Mouse (Mus musculus) spleen, embryonic (tissue): ENCODE measurements around the gene Rab8a.

Experiments
- CTCF ChIA-PET: fragments of 350-600 bp; sonication (Branson Sonifier 250); formaldehyde crosslinking; loops from one replicate; lab custom pipeline; 2022; lab: Charles Lee

Rab8a gene

DNA sequence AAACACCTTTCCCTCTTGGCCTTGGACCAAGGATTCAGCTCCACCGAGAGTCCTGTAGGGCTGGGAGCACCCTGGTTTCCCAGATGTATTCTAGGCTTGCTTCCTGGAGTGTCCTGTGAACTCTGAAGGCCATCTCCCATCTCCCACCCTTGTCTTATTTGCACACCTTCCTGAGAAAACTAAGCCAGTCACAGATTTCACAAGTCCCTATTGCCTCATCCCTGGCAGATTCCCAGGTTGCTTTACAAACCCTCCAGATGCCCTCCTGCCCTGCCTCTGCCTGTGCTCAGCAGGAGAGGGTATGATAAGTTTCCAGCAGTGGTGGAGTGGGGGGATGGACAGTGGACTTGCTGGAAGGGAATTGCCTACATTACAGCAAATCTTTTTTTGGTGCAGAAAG is 14.9 kb upstream of the Rab8a start:
- CTCF ChIA-PET = interaction anchor here (0.9 kb wide), 1 partner anchor 9 kb away, joined by 3 read pairs; no protein-coding TSS in a partner anchor

DNA sequence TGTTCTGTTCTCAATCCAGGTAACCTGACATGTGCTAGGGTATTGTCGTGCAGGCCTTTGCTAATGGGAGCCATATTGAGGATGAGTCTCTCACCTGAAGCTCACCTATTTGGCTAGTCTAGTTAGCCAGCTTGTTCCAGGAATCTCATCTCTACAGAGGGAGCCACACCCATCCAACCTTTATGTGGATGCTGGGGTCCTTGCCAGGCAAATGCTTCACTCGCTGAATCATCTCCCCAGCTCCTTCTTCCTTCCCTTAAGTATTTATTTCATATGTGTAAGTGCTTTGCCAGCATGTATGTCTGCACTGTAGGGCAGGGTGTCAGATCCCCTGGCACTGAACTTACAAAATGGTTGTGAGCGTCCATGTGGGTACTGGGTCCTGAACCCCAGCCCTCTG is 14.4 kb upstream of the Rab8a start:
- CTCF ChIA-PET = interaction anchor here (0.9 kb wide), 1 partner anchor 9 kb away, joined by 3 read pairs; no protein-coding TSS in a partner anchor

DNA sequence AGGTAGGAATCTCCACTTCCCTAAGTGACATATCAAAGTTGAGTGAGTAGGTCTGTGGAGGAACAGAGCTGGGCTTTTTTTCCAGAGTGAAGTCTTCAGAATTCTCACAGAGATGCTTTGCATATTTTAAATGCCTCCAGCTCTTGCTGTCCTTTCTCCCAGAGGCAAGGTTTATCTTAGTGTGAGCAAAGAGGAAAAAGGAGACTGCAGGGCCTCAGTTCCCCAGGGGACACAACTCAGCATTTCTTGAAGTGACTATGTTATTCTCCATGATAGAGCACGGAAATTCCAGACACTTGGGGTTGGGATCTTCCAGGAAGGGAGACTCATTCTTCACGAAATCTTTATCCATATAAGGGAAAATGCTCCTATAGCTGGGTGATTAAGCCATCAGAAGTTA is 13.7 kb upstream of the Rab8a start:
- CTCF ChIA-PET = no interaction called here

DNA sequence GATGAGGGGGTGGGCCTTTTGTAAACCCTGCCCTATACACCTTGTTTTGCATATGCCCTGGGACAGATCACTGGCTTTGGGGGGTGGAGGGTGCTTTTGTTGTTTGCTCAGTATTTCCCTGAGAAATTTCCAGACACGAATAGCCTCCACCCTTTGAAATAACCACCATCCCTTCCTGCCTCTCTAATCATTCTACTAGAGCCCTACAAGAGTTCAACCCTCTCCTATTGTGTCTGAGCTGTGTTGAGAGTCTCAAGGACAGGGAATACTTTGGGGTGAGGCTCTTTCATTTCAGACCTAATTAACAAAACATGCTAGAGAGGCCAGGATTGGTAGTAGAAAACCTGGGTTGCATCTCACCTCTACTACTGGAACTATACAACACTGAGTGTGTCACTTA is 11.9 kb upstream of the Rab8a start:
- CTCF ChIA-PET = no interaction called here

DNA sequence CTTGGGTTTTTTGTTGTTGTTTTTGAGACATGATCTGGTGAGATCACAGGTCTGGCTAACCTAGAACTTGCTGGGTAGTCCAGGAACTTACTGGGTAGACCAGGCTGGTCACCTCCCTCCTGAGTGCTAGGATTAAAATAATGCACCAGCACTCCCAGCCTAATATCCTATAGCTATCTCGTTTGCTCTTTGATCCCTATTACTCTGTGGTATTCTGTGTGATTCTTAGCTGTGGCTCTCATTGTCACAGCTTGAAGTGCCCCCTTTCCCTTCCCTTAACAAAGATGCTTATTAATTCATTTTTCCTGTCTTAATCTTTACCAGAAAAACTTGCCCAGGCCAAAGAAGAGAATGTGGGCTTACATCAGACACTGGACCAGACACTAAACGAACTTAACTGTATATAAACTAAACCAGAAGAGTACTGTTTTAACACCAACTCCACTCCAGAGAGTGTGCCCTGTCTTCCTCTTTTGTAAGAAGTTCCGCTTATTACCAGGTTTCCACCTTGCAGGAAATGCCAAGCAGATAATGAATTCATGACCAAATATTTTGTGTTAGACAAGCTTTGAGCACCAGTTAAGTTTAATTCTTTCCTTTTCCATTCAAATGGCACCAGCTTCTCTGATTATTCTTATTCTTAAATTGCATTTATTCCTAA is 9.5 kb upstream of the Rab8a start:
- CTCF ChIA-PET = no interaction called here

DNA sequence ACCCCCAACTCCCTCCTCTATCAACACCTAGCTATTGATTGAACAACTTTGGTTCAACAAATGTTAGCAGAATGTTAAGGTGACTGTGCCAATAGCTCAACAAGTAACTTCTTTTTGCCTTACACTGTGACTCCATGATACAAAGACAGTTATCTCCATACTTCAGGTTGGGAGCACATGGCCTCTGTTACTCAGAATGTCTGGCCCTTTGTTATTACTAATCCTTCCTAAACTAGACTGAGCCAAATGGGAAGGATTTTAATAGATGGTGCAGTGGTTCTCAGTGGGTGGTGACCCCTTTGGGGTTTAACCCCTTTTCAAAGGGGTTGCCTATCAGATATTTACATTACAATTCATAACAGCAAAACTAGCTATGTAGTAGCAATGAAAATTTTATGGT is 7.6 kb upstream of the Rab8a start:
- CTCF ChIA-PET = interaction anchor here (0.6 kb wide), 2 partner anchors 12 to 16 kb away, joined by 3 to 5 read pairs; no protein-coding TSS in a partner anchor

DNA sequence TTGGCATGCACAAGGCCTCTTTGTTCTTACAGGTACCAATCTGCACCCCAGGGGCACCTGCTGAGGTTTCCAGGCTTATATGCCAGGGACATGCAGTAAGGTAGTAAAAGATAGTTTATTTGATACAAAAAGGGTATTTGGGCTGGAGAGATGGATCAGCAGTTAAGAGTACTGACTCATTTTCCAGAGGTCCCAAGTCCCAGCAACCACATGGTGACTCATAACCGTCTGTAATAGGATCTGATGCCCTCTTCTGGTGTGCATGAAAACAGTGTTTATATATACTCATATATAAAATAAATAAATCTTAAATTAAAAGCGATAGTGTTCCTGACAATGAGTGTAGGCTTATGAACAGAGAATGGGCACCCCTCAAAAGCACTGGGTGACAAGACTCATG is 2.9 kb upstream of the Rab8a start:
- CTCF ChIA-PET = interaction anchor here (0.6 kb wide), 1 partner anchor 16 kb away, joined by 3 read pairs; no protein-coding TSS in a partner anchor

DNA sequence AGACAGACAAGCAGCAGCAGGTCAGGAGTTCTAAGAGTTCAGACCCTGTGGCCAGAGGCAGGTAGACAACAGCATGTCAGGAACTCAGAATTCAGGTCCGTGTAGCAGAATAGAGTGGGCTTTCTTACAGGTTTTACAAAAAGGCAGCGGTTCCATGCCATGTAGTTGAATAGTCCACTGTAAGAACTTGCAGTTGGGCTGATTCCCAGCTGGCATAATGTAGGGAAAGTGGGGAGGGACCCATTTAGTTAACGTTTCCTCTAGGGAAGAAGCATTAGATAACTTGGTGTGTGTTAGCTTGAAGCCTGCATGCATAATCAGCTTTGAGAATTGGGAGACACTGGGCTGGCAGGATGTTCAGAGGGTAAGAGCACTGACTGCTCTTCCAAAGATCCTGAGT is 2.3 kb upstream of the Rab8a start:
- CTCF ChIA-PET = interaction anchor here (0.6 kb wide), 1 partner anchor 39 kb away, joined by 3 read pairs; no protein-coding TSS in a partner anchor

DNA sequence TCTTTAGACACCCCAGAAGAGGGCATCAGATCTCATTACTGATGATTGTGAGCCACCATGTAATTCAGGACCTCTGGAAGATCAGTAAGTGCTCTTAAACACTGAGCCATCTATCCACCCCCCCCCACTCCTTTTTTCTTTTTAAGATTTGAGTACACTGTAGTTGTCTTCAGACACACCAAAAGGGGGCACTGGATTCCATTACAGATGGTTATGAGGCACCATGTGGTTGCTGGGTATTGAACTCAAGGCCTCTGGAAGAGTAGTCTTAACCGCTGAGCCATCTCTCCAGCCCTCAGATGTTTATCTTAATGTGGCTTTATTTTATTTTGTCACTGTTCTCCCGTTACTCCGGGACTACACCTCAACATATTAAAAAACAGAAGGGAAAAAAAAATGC is 993 bp upstream of the Rab8a start:
- CTCF ChIA-PET = no interaction called here

DNA sequence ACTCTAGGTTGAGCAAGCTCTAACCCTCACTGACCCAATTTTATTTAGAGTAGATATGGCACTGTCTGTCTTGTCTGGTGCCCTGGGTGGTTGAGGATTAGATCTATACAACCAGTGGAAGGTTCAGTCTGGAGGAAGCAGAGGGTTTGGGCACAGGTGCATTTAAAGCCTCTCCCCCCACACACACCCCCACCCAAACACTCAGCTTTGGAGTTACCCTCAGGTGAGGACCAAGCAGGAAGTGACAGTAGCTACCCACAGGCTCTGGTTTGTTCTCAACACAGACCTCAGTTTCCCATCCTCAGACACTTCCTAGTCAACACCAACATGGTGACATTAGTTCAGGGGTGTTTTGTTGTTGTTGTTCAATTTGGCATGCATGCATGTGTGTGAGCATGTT is 1.8 kb downstream of the Rab8a start:
- CTCF ChIA-PET = interaction anchor here (0.6 kb wide), 1 partner anchor 1614 kb away, joined by 3 read pairs; no protein-coding TSS in a partner anchor

DNA sequence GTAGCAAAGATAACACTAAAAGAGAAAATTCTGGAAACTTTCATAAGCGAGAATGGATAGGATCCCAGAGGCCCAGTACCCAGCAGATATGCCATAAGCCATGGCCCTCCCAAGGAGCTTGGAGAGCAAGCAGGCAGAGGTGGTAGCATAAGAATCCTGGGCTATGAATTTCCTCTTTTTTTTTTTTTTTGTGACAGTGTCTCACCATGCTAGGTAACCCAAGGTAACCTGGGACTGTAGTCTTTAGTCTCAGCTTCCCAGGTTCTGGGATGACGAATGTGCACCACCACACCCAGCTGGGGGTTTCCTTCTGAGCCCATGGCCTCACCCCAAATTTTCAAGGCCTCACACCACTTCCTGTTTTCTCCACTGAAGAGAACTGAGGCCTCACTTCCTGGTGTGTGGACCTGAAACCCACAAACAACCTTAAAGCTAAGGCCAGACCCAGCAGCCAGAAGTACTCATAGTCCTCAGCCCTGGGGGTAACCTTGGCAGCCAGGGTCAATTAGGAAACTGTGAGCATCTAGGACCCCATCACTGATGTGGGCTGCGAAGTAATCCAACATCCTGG is 8.2 kb downstream of the Rab8a start:
- CTCF ChIA-PET = interaction anchor here (0.7 to 1.1 kb wide), 2 partner anchors 16 to 84 kb away, joined by 5 read pairs; no protein-coding TSS in a partner anchor

DNA sequence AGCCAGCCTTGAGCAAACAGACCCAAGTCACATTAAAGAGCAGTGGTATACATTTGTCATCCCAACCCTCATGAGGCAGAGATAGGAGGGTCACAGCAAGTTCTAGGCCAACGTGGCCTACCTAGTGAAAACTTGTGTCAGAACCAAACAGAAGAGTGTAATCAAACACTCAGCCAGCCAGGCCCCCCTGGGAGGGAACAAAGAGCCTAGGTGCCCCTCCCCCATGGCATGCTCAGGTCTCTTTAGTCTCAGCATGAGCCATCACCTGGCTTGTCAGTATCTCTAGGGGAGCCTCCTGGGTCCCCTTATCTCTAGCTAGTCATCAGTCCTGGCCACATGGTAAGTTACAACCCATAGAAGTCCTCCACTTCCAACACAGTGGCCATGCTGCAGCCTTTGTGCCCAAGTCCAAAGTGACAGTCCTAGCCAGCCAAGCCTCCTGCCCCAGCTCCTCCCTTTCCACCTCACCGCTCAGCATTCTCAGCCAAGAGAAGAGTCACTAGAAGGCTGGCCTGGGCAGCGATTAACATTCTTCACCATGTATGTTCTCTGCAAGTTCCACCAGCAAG is 8.8 kb downstream of the Rab8a start:
- CTCF ChIA-PET = interaction anchor here (0.6 to 1.1 kb wide), 3 partner anchors 17 to 873 kb away, joined by 3 to 5 read pairs (median 5); no protein-coding TSS in a partner anchor

DNA sequence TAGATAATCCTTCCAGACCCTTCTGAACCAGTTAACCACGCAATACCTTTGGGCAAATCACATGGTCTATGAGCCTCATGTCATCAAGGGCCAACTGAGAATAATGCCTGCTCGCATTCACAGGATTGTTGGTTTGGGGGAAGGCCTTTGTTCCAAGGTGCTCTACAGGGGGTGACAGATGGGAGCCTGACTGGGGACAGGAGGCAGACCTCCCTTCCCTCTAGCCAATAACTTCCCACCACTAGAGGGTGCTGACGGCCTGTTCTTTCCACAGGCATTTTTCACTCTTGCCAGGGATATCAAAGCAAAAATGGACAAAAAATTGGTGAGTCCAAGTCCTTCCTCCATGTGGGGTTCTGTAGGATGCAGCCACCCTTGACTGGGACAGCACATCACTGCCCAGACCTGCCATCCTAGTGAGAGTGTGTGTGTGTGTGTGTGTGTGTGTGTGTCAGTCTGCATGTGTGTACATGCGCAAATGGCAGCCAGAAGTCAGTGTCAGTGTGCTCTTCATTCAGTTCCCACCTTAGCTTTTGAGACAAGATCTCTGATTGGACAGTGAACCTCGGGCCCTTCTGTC is 16.4 kb downstream of the Rab8a start:
- CTCF ChIA-PET = interaction anchor here (0.6 to 0.8 kb wide), 2 partner anchors 80 to 91 kb away, joined by 4 to 11 read pairs; no protein-coding TSS in a partner anchor

DNA sequence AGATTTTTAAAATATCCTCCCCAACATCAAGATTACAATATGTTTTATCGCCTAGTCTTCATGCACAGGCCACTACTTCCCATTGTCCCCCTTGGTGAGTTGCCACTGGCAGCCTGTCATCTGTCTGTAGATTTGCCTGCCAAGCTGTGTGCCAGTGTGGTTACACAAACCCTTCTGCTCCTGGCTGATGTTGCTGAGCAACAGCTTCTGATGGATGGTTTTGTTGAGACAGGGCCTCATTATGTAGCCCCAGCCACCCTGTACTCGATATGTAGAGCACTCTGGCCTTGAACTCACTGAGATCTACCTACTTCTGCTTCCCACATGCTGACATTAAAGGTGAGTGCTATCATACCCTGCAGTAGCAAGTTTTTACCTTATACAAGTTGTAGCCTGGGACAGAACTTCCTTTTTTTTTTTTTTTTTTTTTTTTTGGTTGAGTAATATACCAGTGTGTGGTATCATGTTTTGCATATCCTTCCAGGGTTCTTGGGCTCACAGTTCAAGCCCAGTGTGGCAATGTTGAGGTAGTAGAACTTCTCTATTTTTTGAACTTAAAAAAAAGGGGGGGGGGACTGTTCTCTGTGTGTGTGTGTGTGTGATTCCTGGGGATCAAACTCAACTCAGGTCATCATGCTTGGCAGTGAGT is 22.7 kb downstream of the Rab8a start:
- CTCF ChIA-PET = interaction anchor here (1.0 kb wide), 1 partner anchor 7 kb away, joined by 3 read pairs; no protein-coding TSS in a partner anchor

DNA sequence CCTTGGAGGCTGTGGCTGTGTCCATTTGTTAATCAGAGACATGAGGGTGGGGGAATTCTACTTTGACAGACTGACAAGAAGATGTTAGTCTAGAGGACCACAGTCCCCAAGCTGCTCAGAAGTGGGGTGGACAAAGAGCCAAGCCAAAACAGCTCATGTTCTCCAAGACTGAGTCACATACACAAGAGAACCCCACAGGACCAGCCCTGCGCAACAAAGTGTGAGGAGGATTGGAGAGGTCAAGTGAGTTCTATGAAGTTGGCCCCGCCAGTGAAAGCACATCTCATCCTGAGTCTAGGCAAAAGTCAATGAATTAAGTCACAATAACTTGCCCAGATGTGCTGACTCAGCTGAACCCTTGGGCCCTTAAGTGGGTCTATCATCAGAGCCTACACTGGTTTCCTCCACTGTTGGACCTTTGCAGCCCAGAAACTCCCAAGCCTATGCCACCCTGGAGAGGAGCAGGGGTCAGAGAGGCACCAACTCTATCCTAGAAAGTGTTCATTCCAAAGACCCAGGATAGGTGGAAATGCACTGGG is 26.9 kb downstream of the Rab8a start:
- CTCF ChIA-PET = interaction anchor here (0.6 kb wide), 1 partner anchor 618 kb away, joined by 4 read pairs; no protein-coding TSS in a partner anchor

DNA sequence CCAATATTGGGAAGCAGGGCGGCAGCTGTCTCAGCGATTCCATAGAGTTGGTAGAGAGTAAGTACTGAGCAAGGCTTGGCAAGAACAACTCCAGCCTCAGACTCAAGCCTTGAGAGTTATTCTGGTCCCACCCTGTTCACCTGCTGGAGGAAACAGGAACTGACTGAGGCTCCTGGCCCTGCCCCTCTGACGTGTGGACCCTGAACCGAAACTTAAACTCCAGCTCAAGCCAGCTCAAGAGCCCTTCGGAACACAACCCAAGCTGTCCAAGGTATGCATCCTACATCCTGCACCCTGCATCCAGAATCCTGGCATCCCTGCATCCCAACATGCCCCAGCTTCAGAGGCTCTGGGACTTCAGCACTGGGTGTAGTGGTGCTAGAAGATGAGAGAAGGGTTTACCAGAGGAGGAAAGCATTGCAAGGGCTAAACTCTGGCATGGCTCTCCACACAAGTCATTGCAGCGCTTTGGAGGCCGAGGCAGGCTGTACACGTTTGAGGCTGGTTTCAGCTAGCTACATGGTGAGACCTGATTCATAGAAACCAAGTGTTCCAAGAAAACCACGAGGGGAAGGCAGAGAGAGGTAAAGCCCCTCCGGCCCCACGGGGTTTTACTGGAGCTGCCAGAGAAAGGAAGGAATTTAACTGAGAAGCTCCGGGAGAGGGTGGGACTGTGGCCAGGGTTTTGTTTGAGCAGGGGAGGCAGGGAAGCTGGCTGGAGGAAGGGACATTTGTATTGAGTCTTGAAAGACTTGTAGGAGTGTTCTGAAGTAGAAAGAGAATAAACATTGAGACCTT is 28.6 kb downstream of the Rab8a start, which contains the start of gene Hsh2d:
Hsh2d (plus strand) TSS at position 222 of the 798 bp plus-strand sequence.
- CTCF ChIA-PET = interaction anchor here (0.7 to 1.2 kb wide), 2 partner anchors 17 to 23 kb away, joined by 4 read pairs; no protein-coding TSS in a partner anchor

DNA sequence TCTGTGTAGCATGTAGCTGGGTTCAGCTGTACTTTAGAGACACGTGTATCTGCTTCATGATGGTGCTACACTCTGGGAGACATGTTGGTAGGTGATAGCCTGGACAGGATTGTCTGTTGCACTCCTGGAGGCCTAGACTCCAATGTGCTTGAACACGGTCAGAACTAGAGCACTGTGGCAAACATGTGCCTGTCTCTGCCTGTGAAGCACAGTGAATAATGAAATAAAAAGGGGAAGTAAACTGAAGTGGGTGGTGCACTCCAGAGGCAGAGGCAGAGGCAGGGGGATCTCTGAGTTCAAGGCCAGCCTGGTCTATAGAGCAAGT is 29.2 kb downstream of the Rab8a start:
- CTCF ChIA-PET = no interaction called here

DNA sequence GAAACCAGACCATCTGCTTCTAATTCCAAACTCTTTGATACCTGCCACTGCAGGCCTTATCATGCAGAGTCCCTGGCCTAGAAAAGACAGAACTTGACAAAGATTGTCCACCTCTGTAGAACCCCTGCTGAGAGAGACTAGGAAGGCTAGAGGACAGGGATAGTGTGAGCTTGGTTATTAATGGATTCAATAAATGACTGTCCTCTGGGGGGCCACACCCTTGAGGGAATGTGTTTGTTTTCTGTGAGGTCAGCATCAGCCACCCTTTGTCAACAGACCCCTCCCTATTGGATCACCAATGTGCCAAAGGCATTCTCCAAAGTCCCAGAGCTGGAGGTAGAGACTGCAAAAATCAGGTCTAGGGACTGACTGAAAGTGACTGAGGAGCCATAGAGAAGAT is 31.1 kb downstream of the Rab8a start:
- CTCF ChIA-PET = interaction anchor here (0.6 kb wide), 1 partner anchor 197 kb away, joined by 3 read pairs; no protein-coding TSS in a partner anchor

DNA sequence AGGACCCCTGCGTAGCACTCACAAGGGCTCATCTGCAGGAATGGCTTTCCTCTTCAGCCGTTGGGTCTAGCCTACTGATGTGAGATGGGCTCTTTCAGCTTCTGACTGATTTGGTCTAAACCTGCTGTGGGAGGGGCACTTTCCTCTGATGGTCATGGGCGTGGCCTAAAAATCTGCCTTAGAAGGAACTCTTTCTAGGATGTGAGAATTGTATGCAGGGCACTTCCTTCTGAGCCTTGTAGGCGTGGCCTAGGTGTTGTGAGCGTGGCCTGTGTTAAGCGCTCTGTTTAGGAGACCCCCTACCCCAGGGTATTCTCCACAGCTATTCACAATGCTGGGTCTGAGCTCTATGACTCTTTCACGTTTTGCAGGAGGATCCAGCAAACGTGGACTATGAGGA is 37.0 kb downstream of the Rab8a start:
- CTCF ChIA-PET = no interaction called here

DNA sequence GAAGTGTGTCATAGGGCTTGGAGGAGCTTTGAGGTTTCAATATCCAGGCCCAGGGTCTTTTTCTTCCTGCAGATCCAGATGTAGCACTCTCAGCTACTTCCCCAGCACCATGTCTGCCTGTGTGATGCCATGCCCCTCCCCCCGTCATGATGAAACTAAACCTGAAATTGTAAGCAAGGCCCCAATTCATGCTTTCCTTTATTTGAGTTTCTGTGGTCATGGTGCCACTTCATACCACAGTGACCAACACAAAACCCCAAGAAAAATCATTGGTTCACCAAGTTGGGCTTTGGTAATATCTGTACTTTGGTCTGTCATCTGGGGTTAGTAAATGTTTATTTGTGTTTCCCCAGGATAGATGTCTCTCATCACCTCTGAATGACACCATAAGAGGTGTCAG is 47.6 kb downstream of the Rab8a start:
- CTCF ChIA-PET = no interaction called here
